Mouse (Mus musculus) G1E (cell line): ENCODE measurements around the gene 4930583I09Rik. TPM values are rescaled to one million over a fixed set of nuclear protein-coding genes. Genes with fewer than 3 reads are reported as not detected.

Experiments used
- ATAC-seq: 2 replicates; pipeline ENCODE4 v1.8.0; 2016; ENCODE audit warnings: mild to moderate bottlenecking; ENCODE audit not compliant: insufficient number of reproducible peaks, poor library complexity, low FRiP score, severe bottlenecking; ENCODE audit errors: extremely low read depth
- DNase-seq: peaks from one replicate; pipeline ENCODE4 v3.0.0; 2012; ENCODE audit warnings: low spot score
- H3K27me3 ChIP-seq: 2 replicates; pipeline ENCODE4 v1.6.1; 2012; ENCODE audit warnings: mild to moderate bottlenecking, low read length, inconsistent platforms; ENCODE audit not compliant: insufficient read depth
- H3K36me3 ChIP-seq: replicated peaks from 2 replicates; pipeline ENCODE3; 2012; ENCODE audit warnings: mild to moderate bottlenecking, inconsistent platforms
- H3K4me1 ChIP-seq: 2 replicates; pipeline ENCODE4 v1.6.1; 2012; ENCODE audit warnings: low read depth, low read length, inconsistent platforms, mixed read lengths; ENCODE audit not compliant: insufficient read depth
- H3K4me3 ChIP-seq: 2 replicates; pipeline ENCODE4 v1.5.1; 2012; ENCODE audit warnings: low read depth, mild to moderate bottlenecking, inconsistent platforms, low read length, moderate library complexity, mixed read lengths
- H3K9me3 ChIP-seq: replicated peaks from 2 replicates; pipeline ENCODE4 v1.6.1; 2012; ENCODE audit warnings: inconsistent platforms
- CTCF ChIP-seq: IDR thresholded peaks from 2 replicates; pipeline ENCODE4 v1.5.1; 2012; ENCODE audit warnings: low read depth, low read length, inconsistent platforms, mixed read lengths
- GATA1 ChIP-seq: IDR thresholded peaks from 2 replicates; pipeline ENCODE4 v1.6.1; 2012; ENCODE audit warnings: borderline replicate concordance, low read length, inconsistent platforms, mixed read lengths
- GATA2 ChIP-seq: IDR thresholded peaks from 2 replicates; pipeline ENCODE4 v1.6.1; 2012; ENCODE audit warnings: low read depth, low read length, inconsistent platforms, borderline replicate concordance
- POLR2AphosphoS5 ChIP-seq: IDR thresholded peaks from 2 replicates; pipeline ENCODE4 v1.6.1; 2012; ENCODE audit warnings: low read depth, low read length, inconsistent platforms; ENCODE audit not compliant: insufficient replicate concordance
- TAL1 ChIP-seq: conservative IDR thresholded peaks from 2 replicates; pipeline ENCODE4 v1.6.1; 2012; ENCODE audit warnings: low read depth, low read length, inconsistent platforms, mixed read lengths
- polyA plus RNA-seq: library from polyadenylated mRNA; stranded (reverse); fragments of >175 nt; gene quantifications from 2 replicates; pipeline ENCODE4 v1.2.3, GENCODE M21; 2012
- total RNA-seq, 2 experiments: library from RNA; stranded (forward) in 1 of 2; stranded (reverse) in 1 of 2; fragments of 200-1000 nt in 1 of 2; fragments of >200 nt in 1 of 2; fragmentation: Nextera tagmentation in 1 of 2; gene quantifications; 2 replicates each; pipeline ENCODE4 v1.2.3; 2014 to 2017

4930583I09Rik gene
- total RNA-seq (2014; fragmentation: Nextera tagmentation) (not detected in 2 replicates), total RNA-seq (2017) (not detected in 2 replicates), polyA plus RNA-seq (not detected in 2 replicates)

DNA sequence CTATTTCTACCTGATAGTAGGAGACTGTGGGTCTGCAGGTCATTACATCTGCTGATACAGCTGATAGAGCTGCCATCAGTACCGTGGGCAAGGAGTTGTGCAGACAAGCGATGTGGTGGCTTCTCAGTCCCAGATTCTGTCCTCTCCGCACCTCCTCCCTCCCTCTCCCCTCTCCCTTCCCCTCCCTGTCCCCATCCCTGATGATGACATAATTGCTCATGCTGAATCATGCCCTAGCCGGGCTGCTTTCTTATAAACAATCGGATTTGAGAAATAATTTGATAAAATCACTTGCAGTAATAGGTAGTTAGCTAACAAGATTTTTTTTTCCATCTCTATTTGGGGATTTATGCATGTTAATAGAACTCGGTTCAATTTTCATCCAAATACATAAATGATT, at the start of gene 4930583I09Rik:
Gene 4930583I09Rik, minus strand, starts transcription at position 144 of the 400 bp plus-strand sequence.
- DNase-seq (no peak), ATAC-seq (no peak)
- H3K4me1 ChIP-seq: no peaks in the 10 kb centered on the region
- H3K4me3 ChIP-seq: no peak within 1 kb of the TSS
- peaks cover 33% of the 10 kb centered on the region for H3K9me3 ChIP-seq
- H3K27me3 ChIP-seq: no peaks in the 10 kb centered on the region
- no peak for TF ChIP-seq GATA2
- TF ChIP-seq CTCF: no peak
- TF ChIP-seq POLR2AphosphoS5: no peak
- TF ChIP-seq TAL1: no peak
- TF ChIP-seq GATA1: no peak
- H3K36me3 ChIP-seq: no peaks in the 10 kb centered on the region

DNA sequence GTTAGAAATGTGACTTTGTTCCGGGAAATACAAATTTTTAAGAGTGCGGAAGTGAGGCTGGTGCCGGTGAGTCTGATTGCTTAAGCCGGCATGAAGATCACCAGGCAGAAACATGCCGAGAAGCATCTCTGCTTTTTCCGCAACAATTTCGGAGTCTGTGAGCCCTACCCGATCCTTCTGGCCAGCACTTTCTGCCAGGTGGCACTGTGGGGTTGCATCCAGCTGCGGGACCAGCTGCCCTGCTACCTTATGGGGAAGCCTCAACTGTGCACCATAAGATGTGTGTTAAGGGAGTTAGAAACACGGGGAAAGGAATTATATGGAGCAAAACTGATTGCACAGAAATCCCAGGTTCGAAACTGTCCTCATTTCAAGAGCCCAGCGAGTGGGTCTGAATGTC, 40.2 kb upstream of the 4930583I09Rik start:
- no peak for ATAC-seq
- Histone ChIP-seq H3K27me3 (no peaks in the 10 kb centered on the region), H3K4me1 (no peaks in the 10 kb centered on the region), H3K36me3 (no peaks in the 10 kb centered on the region), H3K4me3 (no peak overlapping the region), H3K9me3 (peaks cover 27% of the 10 kb centered on the region)
- no peak for DNase-seq
- TF ChIP-seq CTCF (no peak), TAL1 (no peak), GATA1 (no peak), POLR2AphosphoS5 (no peak), GATA2 (no peak)

DNA sequence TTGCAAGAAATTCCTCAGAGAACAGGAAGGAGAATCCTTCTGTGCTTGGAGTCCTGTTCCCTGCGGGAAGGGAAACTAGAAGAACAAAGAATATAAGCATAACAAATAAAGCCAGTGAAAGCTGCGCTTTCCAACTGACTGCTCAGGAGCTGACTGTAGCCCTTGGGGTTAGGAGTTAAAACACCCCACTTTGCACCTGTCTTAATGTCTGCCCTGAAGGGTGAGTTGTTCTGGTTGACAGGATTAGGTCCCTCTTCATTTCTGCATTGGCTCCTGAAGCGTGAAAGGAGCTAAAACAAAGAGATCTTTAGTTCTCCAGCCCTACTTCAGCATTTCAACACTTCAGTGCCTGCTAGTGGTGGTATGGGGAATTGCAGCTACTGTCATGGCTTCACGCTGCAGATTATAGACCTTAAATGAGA, 37.8 kb upstream of the 4930583I09Rik start:
- H3K4me1 ChIP-seq: no peaks in the 10 kb centered on the region
- no peak for ATAC-seq

DNA sequence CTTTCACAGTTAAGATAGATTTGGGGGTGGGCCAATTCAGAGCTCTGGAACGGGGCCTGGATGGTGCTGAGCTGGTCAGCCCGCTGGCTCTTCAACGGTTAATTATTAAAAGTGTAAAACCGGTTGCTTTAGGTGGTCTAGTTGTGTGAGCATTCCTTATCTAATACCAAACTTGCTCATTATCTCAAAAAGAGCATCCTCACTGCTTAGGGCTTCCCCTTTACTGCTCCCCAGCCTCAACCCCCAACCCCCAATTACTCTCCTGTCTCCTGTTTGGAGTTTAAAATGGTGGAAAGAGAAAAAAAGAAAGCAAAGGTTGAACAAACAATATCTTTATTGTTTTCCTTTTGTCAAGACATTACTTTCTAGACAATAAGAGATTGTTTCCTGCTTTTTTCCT, 27.9 kb upstream of the 4930583I09Rik start:
- TF ChIP-seq POLR2AphosphoS5: no peak
- TF ChIP-seq GATA2: no peak
- TF ChIP-seq TAL1: no peak
- TF ChIP-seq CTCF: no peak
- peaks cover 26% of the 10 kb centered on the region for H3K9me3 ChIP-seq
- H3K4me3 ChIP-seq: no peak overlapping the region
- no peak for DNase-seq
- H3K27me3 ChIP-seq: no peaks in the 10 kb centered on the region
- ATAC-seq: no peak
- H3K4me1 ChIP-seq: no peaks in the 10 kb centered on the region
- H3K36me3 ChIP-seq: no peaks in the 10 kb centered on the region

More for the DNA sequence above, 37.8 kb upstream of the 4930583I09Rik start:
- peaks cover 22% of the 10 kb centered on the region for H3K9me3 ChIP-seq
- DNase-seq: no peak
- H3K27me3 ChIP-seq: no peaks in the 10 kb centered on the region
- no peak for TF ChIP-seq POLR2AphosphoS5
- no peak for TF ChIP-seq CTCF
- TF ChIP-seq GATA2: no peak
- no peak overlapping the region for H3K4me3 ChIP-seq
- no peaks in the 10 kb centered on the region for H3K36me3 ChIP-seq

DNA sequence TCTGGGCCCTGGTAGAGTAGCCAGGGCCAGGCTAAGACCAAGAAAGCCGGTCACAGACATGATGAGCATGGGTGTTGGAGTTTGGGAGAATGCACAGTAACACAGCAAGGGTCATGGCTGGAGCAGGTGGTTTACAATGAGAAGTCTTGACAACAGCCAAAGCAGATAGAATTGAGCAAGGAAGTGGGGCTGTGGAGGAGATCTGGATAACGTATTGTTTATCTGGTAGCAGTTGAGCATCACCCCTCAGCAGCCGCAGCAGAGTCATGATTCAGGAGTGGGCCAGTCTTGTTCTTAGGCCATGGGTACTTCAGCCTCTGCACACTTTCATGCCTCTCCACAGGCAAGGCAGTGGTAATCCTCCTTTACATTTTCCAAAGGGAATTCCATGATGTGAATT, 25.1 kb upstream of the 4930583I09Rik start:
- no peaks in the 10 kb centered on the region for H3K27me3 ChIP-seq
- no peak for DNase-seq
- H3K4me3 ChIP-seq: no peak overlapping the region
- peaks cover 35% of the 10 kb centered on the region for H3K9me3 ChIP-seq
- H3K4me1 ChIP-seq: no peaks in the 10 kb centered on the region
- H3K36me3 ChIP-seq: no peaks in the 10 kb centered on the region
- no peak for ATAC-seq
- no peak for TF ChIP-seq POLR2AphosphoS5

DNA sequence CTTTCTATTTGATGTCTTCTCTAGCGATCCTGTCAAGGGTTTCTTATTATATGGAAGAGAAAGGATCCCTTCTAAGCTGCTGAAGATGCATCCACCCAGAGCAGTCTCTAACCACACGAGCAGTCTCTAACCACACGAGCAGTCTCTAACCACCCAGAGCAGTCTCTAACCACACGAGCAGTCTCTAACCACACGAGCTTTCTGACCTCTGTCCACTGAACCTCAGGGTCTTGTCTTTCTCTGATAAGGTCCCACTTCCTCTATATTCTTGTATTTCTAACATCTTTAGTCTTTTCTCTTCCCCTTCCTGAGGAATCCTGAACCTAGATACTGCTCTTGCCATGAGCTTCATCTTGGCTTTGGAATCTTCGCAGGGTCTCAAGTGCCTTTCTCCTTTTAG, 23.0 kb upstream of the 4930583I09Rik start:
- no peak overlapping the region for H3K4me3 ChIP-seq
- no peaks in the 10 kb centered on the region for H3K36me3 ChIP-seq
- TF ChIP-seq TAL1: no peak
- TF ChIP-seq POLR2AphosphoS5: no peak
- peak; percentile 22; the same call in 1 of the 2 replicates for ATAC-seq
- H3K9me3 ChIP-seq: peaks cover 33% of the 10 kb centered on the region
- no peaks in the 10 kb centered on the region for H3K4me1 ChIP-seq
- no peak for DNase-seq
- H3K27me3 ChIP-seq: no peaks in the 10 kb centered on the region

DNA sequence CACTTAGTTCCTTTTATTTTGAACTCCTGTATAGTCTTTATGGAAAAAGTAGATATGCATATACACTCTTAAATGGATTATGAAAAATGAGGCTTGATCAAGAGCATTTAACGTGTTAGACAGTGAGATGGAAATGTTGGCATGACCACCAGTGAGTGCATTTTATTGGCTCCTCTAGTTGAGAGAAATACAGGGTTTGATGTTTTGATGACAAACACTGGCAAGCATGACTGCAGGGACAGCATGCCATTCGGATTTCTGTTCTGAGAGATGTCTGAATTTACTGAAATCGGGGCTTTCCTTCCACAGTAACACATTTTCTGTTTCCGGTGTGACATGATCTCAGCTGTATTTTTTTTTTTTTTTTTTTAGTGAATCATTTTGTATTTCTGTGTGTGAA, 12.2 kb upstream of the 4930583I09Rik start:
- ATAC-seq (no peak), DNase-seq (no peak)
- H3K27me3 ChIP-seq: no peaks in the 10 kb centered on the region
- H3K9me3 ChIP-seq: peaks cover 19% of the 10 kb centered on the region
- no peak overlapping the region for H3K4me3 ChIP-seq
- no peak for TF ChIP-seq GATA1
- no peak for TF ChIP-seq TAL1
- no peak for TF ChIP-seq POLR2AphosphoS5
- no peak for TF ChIP-seq GATA2
- no peak for TF ChIP-seq CTCF
- no peaks in the 10 kb centered on the region for H3K4me1 ChIP-seq
- H3K36me3 ChIP-seq: no peaks in the 10 kb centered on the region
